Comparison of ENCODE assay signal across 15 mouse cellular contexts in genomic region chr2:178154129-178154528, GRCm38 (mm10). TPM values are rescaled to one million over a fixed set of nuclear protein-coding genes. Genes with fewer than 3 reads are reported as not detected.
DNase-seq lines count a peak whose midpoint lies in the region; ATAC-seq lines count a peak whose summit lies in the region.
"Had no signal": no experiment of that assay in that cellular context is flagged by ENCODE, and none has a peak within 500 bp of the region (broad histone marks: within the 10 kb centered on the region; RNA-seq: fewer than 3 reads in every experiment).

No protein-coding gene starts in this region.

- WGBS in forebrain, embryonic 13.5 days: 50% methylated on average over 5 of the region's 5 CpGs
- 57% methylated on average over 5 of the region's 5 CpGs for WGBS in forebrain, embryonic 10.5 days
- 42% methylated on average over 5 of the region's 5 CpGs for WGBS in neural tube, embryonic 13.5 days
- WGBS in midbrain, embryonic 14.5 days: 33% methylated on average over 5 of the region's 5 CpGs
- 54% methylated on average over 5 of the region's 5 CpGs for WGBS in heart, embryonic 10.5 days

- DNase-seq in forebrain, embryonic 10.5 days (ENCODE audit: extremely low spot score, low spot score): no peak
- DNase-seq in neural tube, embryonic 10.5 days (ENCODE audit: extremely low spot score, low spot score): no peak
- peak; percentile 28 for DNase-seq in midbrain, embryonic 14.5 days
- no peak for DNase-seq in right cerebral cortex, postnatal 4 days
- DNase-seq in heart, embryonic 10.5 days (ENCODE audit: low spot score): no peak
- DNase-seq: gastrocnemius, postnatal 36 days; lung, adult 18-20 months; thymus, postnatal 25 days had no signal

- no peak overlapping the region for H3K4me3 ChIP-seq in forebrain, embryonic 13.5 days
- no peak overlapping the region for H3K4me3 ChIP-seq in forebrain, embryonic 10.5 days
- no peak overlapping the region for H3K4me3 ChIP-seq in neural tube, embryonic 13.5 days
- H3K4me3 ChIP-seq in midbrain, embryonic 14.5 days (replicated peaks; ENCODE audit: low read depth, low read length): no peak overlapping the region
- no peak overlapping the region for H3K4me3 ChIP-seq in heart, embryonic 10.5 days
- H3K4me3 ChIP-seq: limb, embryonic 15.5 days had no signal

- no peaks in the 10 kb centered on the region for H3K36me3 ChIP-seq in forebrain, embryonic 13.5 days (ENCODE audit: poor library complexity, severe bottlenecking)
- H3K36me3 ChIP-seq in forebrain, embryonic 10.5 days (replicated peaks): no peaks in the 10 kb centered on the region
- H3K36me3 ChIP-seq in neural tube, embryonic 13.5 days: no peaks in the 10 kb centered on the region
- H3K36me3 ChIP-seq in midbrain, embryonic 14.5 days (ENCODE audit: control insufficient read depth, insufficient read depth, low read length): 0 out of 2 replicates have a peak, but pooled peaks cover 5% of the 10 kb centered on the region
- no peaks in the 10 kb centered on the region for H3K36me3 ChIP-seq in heart, embryonic 10.5 days
- H3K36me3 ChIP-seq: limb, embryonic 15.5 days had no signal

- H3K4me2 ChIP-seq in forebrain, embryonic 13.5 days: no peak overlapping the region
- H3K4me2 ChIP-seq in neural tube, embryonic 13.5 days: no peak overlapping the region
- H3K4me2 ChIP-seq in midbrain, embryonic 14.5 days (ENCODE audit: low read length): no peak overlapping the region
- H3K4me2 ChIP-seq: limb, embryonic 15.5 days had no signal

- no peaks in the 10 kb centered on the region for H3K9me3 ChIP-seq in forebrain, embryonic 13.5 days (replicated peaks)
- no peaks in the 10 kb centered on the region for H3K9me3 ChIP-seq in forebrain, embryonic 10.5 days
- no peaks in the 10 kb centered on the region for H3K9me3 ChIP-seq in neural tube, embryonic 13.5 days
- no peaks in the 10 kb centered on the region for H3K9me3 ChIP-seq in midbrain, embryonic 14.5 days (ENCODE audit: control insufficient read depth, low read length)
- H3K9me3 ChIP-seq in heart, embryonic 10.5 days: no peaks in the 10 kb centered on the region
- H3K9me3 ChIP-seq: limb, embryonic 15.5 days had no signal

- H3K9ac ChIP-seq in forebrain, embryonic 13.5 days: peak overlapping the region; percentile 32
- H3K9ac ChIP-seq in neural tube, embryonic 13.5 days: no peak overlapping the region
- H3K9ac ChIP-seq in midbrain, embryonic 14.5 days (replicated peaks; ENCODE audit: low read length): 0 out of 2 replicates have a peak overlapping the region, but pooled peaks have one; percentile 23
- H3K9ac ChIP-seq: limb, embryonic 15.5 days had no signal

- peaks cover 17% of the 10 kb centered on the region for H3K4me1 ChIP-seq in forebrain, embryonic 13.5 days
- H3K4me1 ChIP-seq in forebrain, embryonic 10.5 days: peaks cover 11% of the 10 kb centered on the region
- peaks cover 33% of the 10 kb centered on the region for H3K4me1 ChIP-seq in neural tube, embryonic 13.5 days (replicated peaks)
- H3K4me1 ChIP-seq in midbrain, embryonic 14.5 days (ENCODE audit: control insufficient read depth, insufficient read depth, low read length): peaks cover 16% of the 10 kb centered on the region
- peaks cover 25% of the 10 kb centered on the region for H3K4me1 ChIP-seq in heart, embryonic 10.5 days

- peak overlapping the region; percentile 63 for H3K27ac ChIP-seq in forebrain, embryonic 13.5 days
- H3K27ac ChIP-seq in forebrain, embryonic 10.5 days: no peak overlapping the region
- peak overlapping the region; percentile 83 for H3K27ac ChIP-seq in neural tube, embryonic 13.5 days (replicated peaks)
- H3K27ac ChIP-seq in midbrain, embryonic 14.5 days (replicated peaks; ENCODE audit: low read depth, low read length): peak overlapping the region; percentile 73
- no peak overlapping the region for H3K27ac ChIP-seq in heart, embryonic 10.5 days
- H3K27ac ChIP-seq: kidney, postnatal 0 days; limb, embryonic 15.5 days; macrophage had no signal

- peak; percentile 25; the same call in 1 of the 2 replicates for ATAC-seq in forebrain, embryonic 13.5 days
- peak; percentile 25; the same call in 1 of the 2 replicates for ATAC-seq in neural tube, embryonic 13.5 days (ENCODE audit: low read depth)
- no peak; the same call in 1 of the 2 replicates for ATAC-seq in midbrain, embryonic 14.5 days (ENCODE audit: low FRiP score, low TSS enrichment)
- ATAC-seq in erythroblast, adult 5-6 weeks (replicated peaks; ENCODE audit: low FRiP score, poor library complexity, severe bottlenecking): no peak
- ATAC-seq: Patski had no signal

- no peaks in the 10 kb centered on the region for H3K27me3 ChIP-seq in forebrain, embryonic 13.5 days
- no peaks in the 10 kb centered on the region for H3K27me3 ChIP-seq in forebrain, embryonic 10.5 days (ENCODE audit: poor library complexity, severe bottlenecking)
- no peaks in the 10 kb centered on the region for H3K27me3 ChIP-seq in neural tube, embryonic 13.5 days
- H3K27me3 ChIP-seq in midbrain, embryonic 14.5 days (ENCODE audit: control insufficient read depth, insufficient read depth, low read length): no peaks in the 10 kb centered on the region
- H3K27me3 ChIP-seq in heart, embryonic 10.5 days (ENCODE audit: insufficient read depth, poor library complexity, severe bottlenecking): peaks cover 64% of the 10 kb centered on the region
- H3K27me3 ChIP-seq: limb, embryonic 15.5 days; Patski had no signal

RNA-seq across cellular contexts. Expression of gene Phactr3, which starts 35.4 kb away (rescaled TPM):
- polyA plus RNA-seq in forebrain, embryonic 13.5 days (2015; fragmentation: Nextera tagmentation; extraction: Ambion mirVana): 27.0 and 29.9 TPM in 2 replicates
- polyA plus RNA-seq in forebrain, embryonic 10.5 days (2016; fragmentation: Nextera tagmentation; extraction: Ambion mirVana): 4.2 and 4.9 TPM in 2 replicates
- 40.4 and 41.2 TPM in 2 replicates for polyA plus RNA-seq in neural tube, embryonic 13.5 days (2015; fragmentation: Nextera tagmentation; extraction: Ambion mirVana)
- polyA plus RNA-seq in midbrain, embryonic 14.5 days (2014; fragmentation: Nextera tagmentation; extraction: Ambion mirVana): 62.5 and 79.2 TPM in 2 replicates
- polyA plus RNA-seq in heart, embryonic 10.5 days (2016; fragmentation: Nextera tagmentation; extraction: Ambion mirVana): 10.8 and 14.0 TPM in 2 replicates
- total RNA-seq in erythroblast, adult 5-6 weeks (2015; ENCODE audit: low replicate concordance): not detected in 2 replicates
- not detected in 2 replicates for total RNA-seq in erythroblast, adult 5-6 weeks (2017; ENCODE audit: low replicate concordance)
- total RNA-seq: gastrocnemius, postnatal 36 days had no signal
- polyA plus RNA-seq: macrophage, Patski had no signal

Comparison
In these comparisons a context has a peak if more than half of its experiments do, and no peak if none do; other contexts are left out.
1. H3K27ac ChIP-seq: peak in forebrain, embryonic 13.5 days (single experiment), neural tube, embryonic 13.5 days (single experiment) and midbrain, embryonic 14.5 days (single experiment); none in forebrain, embryonic 10.5 days (single experiment) and heart, embryonic 10.5 days (single experiment).
2. ATAC-seq: peak in forebrain, embryonic 13.5 days (single experiment) and neural tube, embryonic 13.5 days (single experiment); none in midbrain, embryonic 14.5 days (single experiment) and erythroblast, adult 5-6 weeks (single experiment).